ENCODE assay signal across 15 mouse cellular contexts in genomic region chr2:160363201-160363600, GRCm38 (mm10). TPM values are rescaled to one million over a fixed set of nuclear protein-coding genes. Genes with fewer than 3 reads are reported as not detected.
DNase-seq lines count a peak whose midpoint lies in the region; ATAC-seq and TF ChIP-seq lines count a peak whose summit lies in the region.
"Had no signal": no experiment of that assay in that cellular context is flagged by ENCODE, and none has a peak within 500 bp of the region (broad histone marks: within the 10 kb centered on the region; RNA-seq: fewer than 3 reads in every experiment).

No protein-coding gene starts in this region.

- H3K9ac ChIP-seq in neural tube, embryonic 11.5 days (ENCODE audit: low read length) = no peak overlapping the region
- H3K9ac ChIP-seq: heart, embryonic 12.5 days had no signal

- no peak for TF ChIP-seq CTCF in kidney, adult 2 months (conservative IDR thresholded peaks at IDR 0.05; ENCODE audit: insufficient read depth, insufficient read length, low read depth, low read length)
- no peak for TF ChIP-seq CTCF in small intestine, adult 2 months (IDR thresholded peaks at IDR 0.05; ENCODE audit: extremely low read depth, insufficient read length, insufficient replicate concordance, low read depth, low read length)

- no peaks in the 10 kb centered on the region; the same call in 1 of the 2 replicates for H3K36me3 ChIP-seq in kidney, adult 2 months (ENCODE audit: control insufficient read depth, insufficient read depth, low read length)
- H3K36me3 ChIP-seq in neural tube, embryonic 11.5 days (ENCODE audit: control insufficient read depth, insufficient read depth, low read length) = no peaks in the 10 kb centered on the region
- peaks cover 10% of the 10 kb centered on the region for H3K36me3 ChIP-seq in small intestine, adult 2 months (ENCODE audit: control insufficient read depth, insufficient read depth, low read length)
- H3K36me3 ChIP-seq: heart, embryonic 12.5 days had no signal

- peak; percentile 31 for DNase-seq in embryo, embryonic 9.5 days (ENCODE audit: extremely low spot score)
- DNase-seq in embryo, embryonic 11 days = no peak
- DNase-seq in kidney, adult 2 months = no peak
- DNase-seq in kidney, postnatal 14 days = no peak
- DNase-seq in neural tube, embryonic 11.5 days (ENCODE audit: low spot score) = peak; percentile 39
- no peak for DNase-seq in neural tube, embryonic 10.5 days (ENCODE audit: extremely low spot score, low spot score)
- DNase-seq in lung, postnatal 4 days = no peak
- DNase-seq: adrenal gland, postnatal 10 days; cerebellum, postnatal 25 days; gastrocnemius, postnatal 10 days; right cerebral cortex, postnatal 25 days had no signal

- no peaks in the 10 kb centered on the region; the same call in 1 of the 2 replicates for H3K4me1 ChIP-seq in kidney, adult 2 months (ENCODE audit: control insufficient read depth, insufficient read depth, low read length)
- peaks cover 3% of the 10 kb centered on the region; the same call in 1 of the 2 replicates for H3K4me1 ChIP-seq in neural tube, embryonic 11.5 days (ENCODE audit: control insufficient read depth, insufficient read depth, low read length)
- peaks cover 2% of the 10 kb centered on the region; the same call in 1 of the 2 replicates for H3K4me1 ChIP-seq in small intestine, adult 2 months (ENCODE audit: control insufficient read depth, insufficient read depth, insufficient read length, low read length)

- no peak for TF ChIP-seq POLR2A in kidney, adult 2 months (IDR thresholded peaks at IDR 0.05; ENCODE audit: low read depth, low read length)
- no peak for TF ChIP-seq POLR2A in small intestine, adult 2 months (IDR thresholded peaks at IDR 0.05; ENCODE audit: low read depth, low read length)

- H3K9me3 ChIP-seq in neural tube, embryonic 11.5 days (ENCODE audit: control insufficient read depth, low read length) = no peaks in the 10 kb centered on the region
- H3K9me3 ChIP-seq: heart, embryonic 12.5 days had no signal

- 81% methylated on average over 4 of the region's 4 CpGs for WGBS in kidney, adult 2 months
- WGBS in neural tube, embryonic 11.5 days = 11% methylated on average over 4 of the region's 4 CpGs
- 40% methylated on average over 4 of the region's 4 CpGs for WGBS in small intestine, adult 2 months

- H3K4me3 ChIP-seq in kidney, adult 2 months (ENCODE audit: insufficient read depth, low read depth, low read length) = peak overlapping the region; percentile 13; the same call in 1 of the 2 replicates
- no peak overlapping the region for H3K4me3 ChIP-seq in neural tube, embryonic 11.5 days (ENCODE audit: low read depth, low read length)
- H3K4me3 ChIP-seq in small intestine, adult 2 months (ENCODE audit: low read depth, low read length) = peak overlapping the region; percentile 29
- H3K4me3 ChIP-seq: heart, embryonic 12.5 days had no signal

- H3K27me3 ChIP-seq in kidney, adult 2 months (replicated peaks; ENCODE audit: control insufficient read depth, insufficient read depth, low read length) = no peaks in the 10 kb centered on the region
- H3K27me3 ChIP-seq in neural tube, embryonic 11.5 days (ENCODE audit: control insufficient read depth, insufficient read depth, low read length) = peaks cover 76% of the 10 kb centered on the region
- H3K27me3 ChIP-seq in small intestine, adult 2 months (ENCODE audit: control insufficient read depth, insufficient read depth, low read length) = peaks cover 45% of the 10 kb centered on the region

- no peak overlapping the region for H3K4me2 ChIP-seq in neural tube, embryonic 11.5 days (ENCODE audit: low read depth)
- H3K4me2 ChIP-seq: heart, embryonic 12.5 days had no signal

- no peak overlapping the region for H3K27ac ChIP-seq in kidney, adult 2 months (ENCODE audit: insufficient read depth, low read depth, low read length)
- H3K27ac ChIP-seq in neural tube, embryonic 11.5 days (ENCODE audit: low read depth, low read length) = no peak overlapping the region
- no peak overlapping the region for H3K27ac ChIP-seq in small intestine, adult 2 months (ENCODE audit: insufficient read depth, low read depth, low read length)
- H3K27ac ChIP-seq: left cerebral cortex, adult 2 months had no signal

- ATAC-seq in neural tube, embryonic 11.5 days (ENCODE audit: insufficient read depth, low FRiP score, low TSS enrichment) = no peak

RNA-seq across cellular contexts. Expression of gene Mafb, which starts 3.7 kb away (rescaled TPM):
- polyA plus RNA-seq in kidney, adult 2 months (2012; rRNA removed) = 8.0 and 8.5 TPM in 2 replicates
- polyA plus RNA-seq in neural tube, embryonic 11.5 days (2014; fragmentation: Nextera tagmentation; extraction: Ambion mirVana) = 11.6 and 13.3 TPM in 2 replicates
- polyA plus RNA-seq in small intestine, adult 2 months (2012; rRNA removed) = 33.5 and 65.6 TPM in 2 replicates

RNA-seq across cellular contexts. Expression of gene Gm826, which starts 29.2 kb away (rescaled TPM):
- polyA plus RNA-seq in kidney, adult 2 months (2012; rRNA removed) = 0.25 and 0.41 TPM in 2 replicates
- polyA plus RNA-seq in neural tube, embryonic 11.5 days (2014; fragmentation: Nextera tagmentation; extraction: Ambion mirVana) = not detected in 2 replicates
- 0.13 and 0.65 TPM in 2 replicates for polyA plus RNA-seq in small intestine, adult 2 months (2012; rRNA removed)
- polyA plus RNA-seq: stomach, embryonic 14.5 days had no signal

Comparison
In these comparisons a context has a peak if more than half of its experiments do, and no peak if none do; other contexts are left out.
1. DNase-seq: peak in embryo, embryonic 9.5 days (single experiment) and neural tube, embryonic 11.5 days (single experiment); none in embryo, embryonic 11 days (single experiment), kidney, adult 2 months (single experiment), kidney, postnatal 14 days (single experiment), neural tube, embryonic 10.5 days (single experiment) and lung, postnatal 4 days (0 of 2).